Mouse (Mus musculus) liver, postnatal 0 days (tissue): ENCODE results near the gene Abcc10. TPM values are rescaled to one million over a fixed set of nuclear protein-coding genes. Genes with fewer than 3 reads are reported as not detected.

Experiments used
- ATAC-seq: fragments of 200-750 bp; cut with Nextera tagmentation; 2 replicates; pipeline ENCODE4 v1.8.0; 2017; ENCODE audit warnings: mild to moderate bottlenecking, moderate library complexity
- DNase-seq: peaks from one replicate; pipeline ENCODE4 v3.0.0-alpha.2; 2016
- H3K27ac ChIP-seq: fragments of 300-500 bp; sonication (generic); 2 replicates; pipeline ENCODE4 v1.5.1; 2014; ENCODE audit warnings: antibody characterized with exemption, moderate library complexity, mild to moderate bottlenecking, low read depth
- H3K27me3 ChIP-seq: fragments of 300-500 bp; sonication (generic); 2 replicates; pipeline ENCODE4 v1.6.1; 2014; ENCODE audit warnings: low read length, control low read depth, mixed read lengths; ENCODE audit not compliant: insufficient read depth
- H3K36me3 ChIP-seq: fragments of 300-500 bp; sonication (generic); replicated peaks from 2 replicates; pipeline ENCODE4 v1.6.1; 2014; ENCODE audit warnings: mild to moderate bottlenecking, control low read depth, low read length, moderate library complexity, mixed read lengths; ENCODE audit not compliant: insufficient read depth
- H3K4me1 ChIP-seq: fragments of 300-500 bp; sonication (generic); 2 replicates; pipeline ENCODE4 v1.6.1; 2014; ENCODE audit warnings: antibody characterized with exemption, mild to moderate bottlenecking, control low read depth; ENCODE audit not compliant: insufficient read depth
- H3K4me2 ChIP-seq: fragments of 300-500 bp; sonication (generic); 2 replicates; pipeline ENCODE4 v1.6.1; 2014; ENCODE audit warnings: low read depth, mild to moderate bottlenecking, low read length, moderate library complexity, mixed read lengths
- H3K4me3 ChIP-seq: fragments of 300-500 bp; sonication (generic); 2 replicates; pipeline ENCODE4 v1.5.1; 2014; ENCODE audit warnings: low read depth, low read length
- H3K9ac ChIP-seq: fragments of 300-500 bp; sonication (generic); replicated peaks from 2 replicates; pipeline ENCODE4 v1.6.1; 2014; ENCODE audit warnings: mild to moderate bottlenecking, moderate library complexity
- H3K9me3 ChIP-seq: fragments of 300-500 bp; sonication (generic); 2 replicates; pipeline ENCODE4 v1.6.1; 2016; ENCODE audit warnings: mild to moderate bottlenecking, control low read depth, low read length, mixed read lengths
- CTCF ChIP-seq: sonication (generic); IDR thresholded peaks from 2 replicates; pipeline ENCODE4 v1.5.1; 2016; ENCODE audit warnings: antibody characterized with exemption, low read depth
- EP300 ChIP-seq: IDR thresholded peaks from 2 replicates; pipeline ENCODE4 v1.6.1; 2016; ENCODE audit warnings: antibody characterized with exemption, low read depth, mild to moderate bottlenecking
- WGBS: fragments of 180-500 bp; shearing (Covaris S2); extraction: QIAGEN DNeasy Blood & Tissue Kit; methylation state at CpG from one replicate; pipeline ENCODE4 v1.1.7; 2014; ENCODE audit not compliant: insufficient replicate concordance; 5-methylcytosine and 5-hydroxymethylcytosine counted together
- polyA plus RNA-seq: library from polyadenylated mRNA; unstranded; fragments of >200 nt; fragmentation: Nextera tagmentation; extraction: Ambion mirVana; gene quantifications from 2 replicates; pipeline ENCODE4 v1.2.1, GENCODE M21; 2015

Gene Abcc10
- polyA plus RNA-seq, 1 experiment from 2014 or later = 1.5 TPM

- Histone ChIP-seq H3K9me3 (no peaks in the 10 kb centered on the region), H3K36me3 (peaks cover 52% of the 10 kb centered on the region), H3K9ac (no peak overlapping the region), H3K4me2 (no peak overlapping the region), H3K27ac (no peak overlapping the region), H3K27me3 (no peaks in the 10 kb centered on the region), H3K4me3 (no peak overlapping the region), H3K4me1 (0 out of 2 replicates have a peak, but pooled peaks cover 3% of the 10 kb centered on the region)
- DNase-seq (no peak), ATAC-seq (no peak)
- no peak for TF ChIP-seq EP300
- TF ChIP-seq CTCF = no peak
- 79% methylated on average over 6 of the region's 6 CpGs for WGBS
Measured at GRCm38 (mm10) chr17:46266986-46267385, 61.2 kb downstream of the Abcc10 start.

- Histone ChIP-seq H3K9ac (peak overlapping the region; percentile 21; the same call in 1 of the 2 replicates), H3K4me3 (no peak overlapping the region), H3K27ac (0 out of 2 replicates have a peak overlapping the region, but pooled peaks have one; percentile 30), H3K9me3 (no peaks in the 10 kb centered on the region), H3K4me1 (0 out of 2 replicates have a peak, but pooled peaks cover 3% of the 10 kb centered on the region), H3K36me3 (peaks cover 52% of the 10 kb centered on the region), H3K27me3 (no peaks in the 10 kb centered on the region), H3K4me2 (no peak overlapping the region)
- no peak for TF ChIP-seq EP300
- peak; percentile 88 for TF ChIP-seq CTCF
- WGBS = 29% methylated on average over 14 of the region's 14 CpGs
- peak; percentile 69 for ATAC-seq
- DNase-seq = peak; percentile 82
Measured at GRCm38 (mm10) chr17:46265918-46266618, 62.1 kb downstream of the Abcc10 start.

GRCm38 (mm10) chr17:46265502-46265901 lies 62.6 kb downstream of the Abcc10 start:
- Histone ChIP-seq H3K4me1 (0 out of 2 replicates have a peak, but pooled peaks cover 3% of the 10 kb centered on the region), H3K9me3 (no peaks in the 10 kb centered on the region), H3K4me3 (no peak overlapping the region), H3K27me3 (no peaks in the 10 kb centered on the region), H3K27ac (0 out of 2 replicates have a peak overlapping the region, but pooled peaks have one; percentile 30), H3K4me2 (no peak overlapping the region), H3K9ac (no peak overlapping the region), H3K36me3 (peaks cover 51% of the 10 kb centered on the region)
- no peak for TF ChIP-seq CTCF
- TF ChIP-seq EP300 = no peak
- 83% methylated on average over 12 of the region's 12 CpGs for WGBS
- no peak for DNase-seq
- peak; percentile 76 for ATAC-seq

GRCm38 (mm10) chr17:46262201-46262694 lies 65.9 kb downstream of the Abcc10 start:
- no peaks in the 10 kb centered on the region for H3K9me3 ChIP-seq
- peaks cover 67% of the 10 kb centered on the region for H3K36me3 ChIP-seq
- 0 out of 2 replicates have a peak, but pooled peaks cover 3% of the 10 kb centered on the region for H3K4me1 ChIP-seq
- H3K27me3 ChIP-seq = no peaks in the 10 kb centered on the region
- H3K27ac ChIP-seq = no peak overlapping the region
- WGBS = 90% methylated on average over 5 of the region's 5 CpGs
- no peak for TF ChIP-seq EP300
- TF ChIP-seq CTCF = no peak
- no peak overlapping the region for H3K4me2 ChIP-seq
- ATAC-seq = no peak
- no peak overlapping the region for H3K4me3 ChIP-seq
- no peak overlapping the region for H3K9ac ChIP-seq
- no peak for DNase-seq

- no peak overlapping the region for H3K4me2 ChIP-seq
- DNase-seq (no peak), ATAC-seq (no peak)
- peaks cover 9% of the 10 kb centered on the region for H3K27me3 ChIP-seq
- H3K4me1 ChIP-seq = no peaks in the 10 kb centered on the region
- H3K4me3 ChIP-seq = no peak overlapping the region
- TF ChIP-seq EP300 = no peak
- no peak for TF ChIP-seq CTCF
- H3K36me3 ChIP-seq = peaks cover 62% of the 10 kb centered on the region
- no peak overlapping the region for H3K27ac ChIP-seq
- no peaks in the 10 kb centered on the region for H3K9me3 ChIP-seq
- 89% methylated on average over 15 of the region's 17 CpGs for WGBS
- no peak overlapping the region for H3K9ac ChIP-seq
Measured at GRCm38 (mm10) chr17:46259675-46260074, 68.5 kb downstream of the Abcc10 start.

- Histone ChIP-seq H3K4me3 (no peak overlapping the region), H3K36me3 (peaks cover 50% of the 10 kb centered on the region), H3K9me3 (no peaks in the 10 kb centered on the region), H3K4me1 (peaks cover 8% of the 10 kb centered on the region), H3K27me3 (peaks cover 21% of the 10 kb centered on the region), H3K9ac (no peak overlapping the region), H3K4me2 (no peak overlapping the region), H3K27ac (no peak overlapping the region)
- TF ChIP-seq CTCF (no peak), EP300 (no peak)
- 88% methylated on average over 30 of the region's 30 CpGs for WGBS
- DNase-seq = no peak
- no peak for ATAC-seq
Measured at GRCm38 (mm10) chr17:46258279-46259053, 69.7 kb downstream of the Abcc10 start.
